Mouse (Mus musculus): ENCODE data around the gene Olfr1062.
"Not testable (repeated sequence)": the region's sequence is repeated elsewhere in the genome, so short reads cannot be mapped to it uniquely, and the experiment has no call there.

Olfr1062 gene

GRCm38 (mm10) chr2:86426649-86427048 is at the start of gene Olfr1062:
Gene Olfr1062 (minus strand): TSS chr2:86426749.
- not testable (repeated sequence) for DNase-seq

GRCm38 (mm10) chr2:86464442-86465109 is 38.0 kb upstream of the Olfr1062 start:
- DNase-seq, result peak; percentile 21 to 39

GRCm38 (mm10) chr2:86460434-86460833 is 33.9 kb upstream of the Olfr1062 start:
- no peak for DNase-seq

GRCm38 (mm10) chr2:86456169-86456568 is 29.6 kb upstream of the Olfr1062 start, which contains the start of gene Olfr1066:
Gene Olfr1066 (minus strand): TSS chr2:86456269.
- no peak for DNase-seq

GRCm38 (mm10) chr2:86450491-86450890 is 23.9 kb upstream of the Olfr1062 start, which contains the start of gene Olfr1065:
Gene Olfr1065 (minus strand): TSS chr2:86450591.
- not testable (repeated sequence) for DNase-seq

- DNase-seq, result not testable (repeated sequence)
These were observed 15.6 kb upstream of the Olfr1062 start for GRCm38 (mm10) chr2:86442101-86442500.

- DNase-seq, result not testable (repeated sequence)
These were observed 2.0 kb upstream of the Olfr1062 start for GRCm38 (mm10) chr2:86428511-86428910.

- DNase-seq, result no peak
These were observed 12.6 kb downstream of the Olfr1062 start, which contains the start of gene Olfr1061 for GRCm38 (mm10) chr2:86413950-86414349. Gene Olfr1061 (minus strand): TSS chr2:86414050.

GRCm38 (mm10) chr2:86395114-86395513 is 31.4 kb downstream of the Olfr1062 start:
- DNase-seq, result no peak

- not testable (repeated sequence) for DNase-seq
These were observed 38.1 kb downstream of the Olfr1062 start, which contains the start of gene Olfr1058 for GRCm38 (mm10) chr2:86388461-86388860. Gene Olfr1058 (minus strand): TSS chr2:86388561.

GRCm38 (mm10) chr2:86378293-86378692 is 48.3 kb downstream of the Olfr1062 start, which contains the start of gene Olfr1057:
Gene Olfr1057 (minus strand): TSS chr2:86378393.
- DNase-seq, result no peak
